8 mouse cellular contexts compared by ENCODE assay signal in genomic region chr12:4083441-4083840, GRCm38 (mm10). TPM values are rescaled to one million over a fixed set of nuclear protein-coding genes. Genes with fewer than 3 reads are reported as not detected.
DNase-seq lines count a peak whose midpoint lies in the region; ATAC-seq and TF ChIP-seq lines count a peak whose summit lies in the region.

No protein-coding gene starts in this region.

- no peak overlapping the region for H3K27ac ChIP-seq in forebrain, embryonic 16.5 days (ENCODE audit: low read length)
- H3K27ac ChIP-seq in liver, postnatal 0 days (ENCODE audit: low read depth): no peak overlapping the region

- H3K4me3 ChIP-seq in forebrain, embryonic 16.5 days (replicated peaks; ENCODE audit: low read length): no peak overlapping the region; the same call in 1 of the 2 replicates
- H3K4me3 ChIP-seq in liver, postnatal 0 days (ENCODE audit: low read depth, low read length): no peak overlapping the region

- H3K9ac ChIP-seq in forebrain, embryonic 16.5 days (replicated peaks; ENCODE audit: low read depth, low read length): no peak overlapping the region
- H3K9ac ChIP-seq in liver, postnatal 0 days (replicated peaks): no peak overlapping the region

- WGBS in forebrain, embryonic 16.5 days: 56% methylated on average over 8 of the region's 8 CpGs
- WGBS in liver, postnatal 0 days (ENCODE audit: insufficient replicate concordance): 64% methylated on average over 8 of the region's 8 CpGs

- ATAC-seq in forebrain, embryonic 16.5 days: no peak
- no peak for ATAC-seq in liver, postnatal 0 days

- peaks cover 12% of the 10 kb centered on the region for H3K4me1 ChIP-seq in forebrain, embryonic 16.5 days (replicated peaks; ENCODE audit: control insufficient read depth, insufficient read depth, low read length)
- no peaks in the 10 kb centered on the region for H3K4me1 ChIP-seq in liver, postnatal 0 days (ENCODE audit: insufficient read depth)

- no peak for TF ChIP-seq CTCF in liver, postnatal 0 days (IDR thresholded peaks at IDR 0.05; ENCODE audit: low read depth)

- H3K4me2 ChIP-seq in forebrain, embryonic 16.5 days (ENCODE audit: low read length): peak overlapping the region; percentile 49
- peak overlapping the region; percentile 83; the same call in 1 of the 2 replicates for H3K4me2 ChIP-seq in liver, postnatal 0 days (ENCODE audit: low read depth, low read length)

- TF ChIP-seq EP300 in liver, postnatal 0 days (IDR thresholded peaks at IDR 0.05; ENCODE audit: low read depth): no peak

- no peaks in the 10 kb centered on the region for H3K27me3 ChIP-seq in forebrain, embryonic 16.5 days (replicated peaks; ENCODE audit: control insufficient read depth, insufficient read depth, low read length)
- no peaks in the 10 kb centered on the region for H3K27me3 ChIP-seq in liver, postnatal 0 days (ENCODE audit: insufficient read depth, low read length)

- DNase-seq in heart, adult 11 months: peak; percentile 63
- DNase-seq in heart, postnatal 4 days: no peak
- peak; percentile 17 for DNase-seq in A20 (ENCODE audit: low read depth, low spot score)
- DNase-seq in liver, postnatal 0 days: no peak
- DNase-seq in adrenal gland, adult 18-20 months (ENCODE audit: low spot score in 2 of 2): no peak
- no peak for DNase-seq in frontal cortex, postnatal 10 days (ENCODE audit: low spot score in 2 of 2)
- DNase-seq in urinary bladder, postnatal 36 days (ENCODE audit: low spot score in 2 of 2): no peak

- H3K9me3 ChIP-seq in forebrain, embryonic 16.5 days (ENCODE audit: control insufficient read depth, low read length): no peaks in the 10 kb centered on the region
- H3K9me3 ChIP-seq in liver, postnatal 0 days (ENCODE audit: low read length): no peaks in the 10 kb centered on the region

- no peaks in the 10 kb centered on the region for H3K36me3 ChIP-seq in forebrain, embryonic 16.5 days (ENCODE audit: control insufficient read depth, insufficient read depth)
- peaks cover 4% of the 10 kb centered on the region; the same call in 1 of the 2 replicates for H3K36me3 ChIP-seq in liver, postnatal 0 days (replicated peaks; ENCODE audit: insufficient read depth, low read length)

RNA-seq across cellular contexts. Expression of gene Dnajc27, which starts 1.1 kb away (rescaled TPM):
- total RNA-seq in heart, postnatal 4 days (2021): 1 to 10 TPM; 8.2 to 9.4 TPM
- polyA plus RNA-seq in forebrain, embryonic 16.5 days (2015; fragmentation: Nextera tagmentation; extraction: Ambion mirVana): 13.3 and 15.6 TPM in 2 replicates
- 0.40 and 0.59 TPM in 2 replicates for polyA plus RNA-seq in liver, postnatal 0 days (2015; fragmentation: Nextera tagmentation; extraction: Ambion mirVana)
- 1 to 10 TPM; 4.8 to 6.0 TPM for total RNA-seq in adrenal gland, adult 18-20 months (2021)

RNA-seq across cellular contexts. Expression of gene Efr3b, which starts 44.7 kb away (rescaled TPM):
- total RNA-seq in heart, postnatal 4 days (2021): 1 to 10 TPM; 8.4 to 9.6 TPM
- 33.1 and 37.2 TPM in 2 replicates for polyA plus RNA-seq in forebrain, embryonic 16.5 days (2015; fragmentation: Nextera tagmentation; extraction: Ambion mirVana)
- polyA plus RNA-seq in liver, postnatal 0 days (2015; fragmentation: Nextera tagmentation; extraction: Ambion mirVana): 0.04 and 0.05 TPM in 2 replicates
- 1 to 10 TPM; 2.7 to 7.0 TPM for total RNA-seq in adrenal gland, adult 18-20 months (2021)

RNA-seq across cellular contexts. Expression of gene Adcy3, which starts 49.5 kb away (rescaled TPM):
- 1 to 10 TPM; 5.5 to 5.7 TPM for total RNA-seq in heart, postnatal 4 days (2021)
- polyA plus RNA-seq in forebrain, embryonic 16.5 days (2015; fragmentation: Nextera tagmentation; extraction: Ambion mirVana): 12.2 and 12.9 TPM in 2 replicates
- 0.75 and 0.78 TPM in 2 replicates for polyA plus RNA-seq in liver, postnatal 0 days (2015; fragmentation: Nextera tagmentation; extraction: Ambion mirVana)
- total RNA-seq in adrenal gland, adult 18-20 months (2021): 10 to 100 TPM; 56.6 to 57.9 TPM

Comparison
In these comparisons a context has a peak if more than half of its experiments do, and no peak if none do; other contexts are left out.
1. DNase-seq: peak in heart, adult 11 months (single experiment) and A20 (single experiment); none in heart, postnatal 4 days (single experiment), liver, postnatal 0 days (single experiment), adrenal gland, adult 18-20 months (0 of 2), frontal cortex, postnatal 10 days (0 of 2) and urinary bladder, postnatal 36 days (0 of 2).
2. RNA of gene Adcy3, which starts 49.5 kb away (total RNA-seq): 56.6 to 57.9 TPM in adrenal gland, adult 18-20 months; 5.5 to 5.7 TPM in heart, postnatal 4 days; every median in the first group is over 4 times any median in the second.